Mouse (Mus musculus) Patski (cell line): ENCODE results near the gene Gm17622. TPM values are rescaled to one million over a fixed set of nuclear protein-coding genes. Genes with fewer than 3 reads are reported as not detected.

Experiments used
- ATAC-seq: fragments of 100-300 bp; one replicate; pipeline ENCODE4 v1.8.0; 2021
- CTCF ChIA-PET: fragments of 350-600 bp; sonication (Branson Sonifier 250); formaldehyde crosslinking; loops from one replicate; lab custom pipeline; 2022; ENCODE audit warnings: inconsistent platforms; lab: Charles Lee
- POLR2A ChIA-PET: fragments of 350-600 bp; sonication (Branson Sonifier 250); formaldehyde crosslinking; loops from one replicate; lab custom pipeline; 2022; ENCODE audit warnings: antibody characterized with exemption, inconsistent platforms; lab: Charles Lee
- DNase-seq: peaks from one replicate; pipeline ENCODE4 v3.0.0-alpha.2; 2011; ENCODE audit warnings: low read depth, low spot score
- H3K27me3 ChIP-seq: fragments of 371-371 bp; one replicate; pipeline ENCODE4 v1.5.1; 2021
- CTCF ChIP-seq: fragments of 100-300 bp; IDR thresholded peaks from one replicate; pipeline ENCODE4 v1.5.1; 2021
- in situ Hi-C: fragments of 300-500 bp; cut with MboI; formaldehyde crosslinking; loops from 3 replicates; pipeline ENCODE4 v1.11.1; 2018; ENCODE audit warnings: low pct_unique_long_range_greater_than_20kb, mixed read lengths
- polyA plus RNA-seq: library from polyadenylated mRNA; unstranded; gene quantifications from one replicate; pipeline ENCODE4 v1.2.3, GENCODE M21; 2021

The Gm17622 gene
- polyA plus RNA-seq, 1 experiment from 2014 or later, result not detected

- CTCF ChIA-PET, result no interaction called here
- H3K27me3 ChIP-seq, result peaks cover 2% of the 10 kb centered on the region
- TF ChIP-seq CTCF, result no peak
- in situ Hi-C loops, result no loop called here
- POLR2A ChIA-PET, result interaction anchor here (0.7 kb wide), 1 partner anchor 27 kb away, joined by 4 read pairs; no protein-coding TSS in a partner anchor
- no peak for DNase-seq
- no peak for ATAC-seq
These were observed 21.9 kb upstream of the Gm17622 start for GRCm38 (mm10) chr13:96468678-96469077.

DNA sequence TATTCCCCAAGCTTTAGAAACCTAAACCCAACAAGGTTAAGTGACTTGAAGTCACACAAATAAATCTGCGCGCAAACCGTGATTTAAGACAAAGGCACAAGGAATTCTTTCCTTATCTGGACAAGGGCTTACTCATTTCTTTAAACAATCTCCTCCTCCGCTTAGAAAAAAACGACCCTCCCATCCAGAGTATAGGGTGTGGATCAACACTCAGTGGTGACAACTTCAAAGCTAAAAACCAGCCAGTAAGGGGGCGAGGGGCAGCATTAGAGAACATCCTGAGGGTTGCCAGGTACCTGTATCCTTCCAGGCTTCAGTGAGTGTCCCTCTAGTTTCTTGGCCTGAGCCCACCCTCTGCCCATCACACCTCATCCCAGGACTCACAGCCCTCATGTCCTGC lies 20.0 kb upstream of the Gm17622 start:
- TF ChIP-seq CTCF, result no peak
- DNase-seq (no peak), ATAC-seq (no peak)
- ChIA-PET CTCF (interaction anchor here (1.0 kb wide), 1 partner anchor 38 kb away, joined by 3 read pairs; no protein-coding TSS in a partner anchor), POLR2A (no interaction called here)
- in situ Hi-C loops, result no loop called here
- H3K27me3 ChIP-seq, result peaks cover 2% of the 10 kb centered on the region

- in situ Hi-C loops, result no loop called here
- CTCF ChIA-PET, result interaction anchor here (1.0 kb wide), 1 partner anchor 39 kb away, joined by 3 read pairs; no protein-coding TSS in a partner anchor
These were observed 19.6 kb upstream of the Gm17622 start, which contains the start of gene Ankdd1b for GRCm38 (mm10) chr13:96470957-96471356. Gene Ankdd1b, minus strand, starts transcription at chr13:96471198.

GRCm38 (mm10) chr13:96477226-96477625 lies 13.3 kb upstream of the Gm17622 start:
- ChIA-PET CTCF (no interaction called here), POLR2A (no interaction called here)

More at GRCm38 (mm10) chr13:96470957-96471356, 19.6 kb upstream of the Gm17622 start, which contains the start of gene Ankdd1b:
- TF ChIP-seq CTCF, result no peak
- POLR2A ChIA-PET, result no interaction called here
- H3K27me3 ChIP-seq, result peaks cover 2% of the 10 kb centered on the region
- DNase-seq (no peak), ATAC-seq (no peak)

GRCm38 (mm10) chr13:96478991-96479390 lies 11.5 kb upstream of the Gm17622 start:
- ChIA-PET POLR2A (no interaction called here), CTCF (interaction anchor here (1.6 kb wide), 1 partner anchor 46 kb away, joined by 3 read pairs; no protein-coding TSS in a partner anchor)
- H3K27me3 ChIP-seq, result no peaks in the 10 kb centered on the region
- DNase-seq (no peak), ATAC-seq (no peak)
- in situ Hi-C loops, result no loop called here
- TF ChIP-seq CTCF, result no peak

More at GRCm38 (mm10) chr13:96477226-96477625, 13.3 kb upstream of the Gm17622 start:
- H3K27me3 ChIP-seq, result no peaks in the 10 kb centered on the region
- TF ChIP-seq CTCF, result no peak
- ATAC-seq (no peak), DNase-seq (no peak)
- in situ Hi-C loops, result no loop called here

DNA sequence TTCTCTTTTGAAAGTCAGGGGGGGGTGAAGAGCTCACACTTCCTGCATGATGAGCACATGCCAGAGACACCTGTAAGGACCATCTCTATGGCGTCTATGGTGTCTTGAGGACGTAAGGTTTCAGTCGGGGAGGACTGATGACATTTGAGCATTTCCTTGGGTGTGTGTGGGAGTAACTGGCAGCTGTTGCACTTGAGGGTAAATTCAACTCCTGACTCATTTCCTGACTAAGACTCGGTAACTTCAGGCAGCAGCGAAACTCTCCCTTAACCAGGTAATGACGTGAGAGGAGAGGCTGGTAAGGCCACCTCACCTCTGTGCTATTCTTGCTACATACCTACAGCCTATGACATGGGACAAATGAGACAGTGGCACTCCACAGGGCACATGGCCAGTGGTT lies 3.3 kb upstream of the Gm17622 start:
- in situ Hi-C loops, result no loop called here
- POLR2A ChIA-PET, result no interaction called here
- CTCF ChIA-PET, result no interaction called here
- DNase-seq (no peak), ATAC-seq (no peak)
- TF ChIP-seq CTCF, result no peak
- H3K27me3 ChIP-seq, result no peaks in the 10 kb centered on the region

- POLR2A ChIA-PET, result no interaction called here
- H3K27me3 ChIP-seq, result no peaks in the 10 kb centered on the region
- in situ Hi-C loops, result no loop called here
- ATAC-seq, result no peak
- CTCF ChIA-PET, result no interaction called here
- no peak for DNase-seq
- no peak for TF ChIP-seq CTCF
These were observed 2.6 kb upstream of the Gm17622 start for GRCm38 (mm10) chr13:96487968-96488367.

DNA sequence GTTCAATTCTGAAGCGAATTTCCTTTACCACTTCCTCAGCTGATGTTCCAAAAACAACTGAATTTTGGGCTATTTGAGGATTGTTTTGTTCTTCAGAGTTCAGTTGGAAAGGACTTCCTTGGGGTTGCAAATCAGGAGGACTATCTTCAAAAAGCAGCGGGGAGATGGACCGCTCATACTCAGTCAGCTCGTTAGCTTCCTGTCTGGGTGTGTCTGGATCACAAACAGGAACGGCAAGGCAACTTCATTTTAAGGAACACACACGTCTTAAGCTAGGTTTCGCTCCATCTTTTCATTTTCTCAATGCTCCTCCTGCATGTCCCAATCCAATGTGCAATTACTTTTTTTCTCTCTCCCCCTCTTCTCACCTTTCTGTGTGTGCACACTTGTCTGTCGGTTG lies 6.1 kb downstream of the Gm17622 start:
- POLR2A ChIA-PET, result no interaction called here
- CTCF ChIA-PET, result interaction anchor here (1.5 kb wide), 1 partner anchor 14 kb away, joined by 4 read pairs; no protein-coding TSS in a partner anchor
- in situ Hi-C loops, result no loop called here
- DNase-seq, result no peak
- H3K27me3 ChIP-seq, result no peaks in the 10 kb centered on the region
- no peak for ATAC-seq
- no peak for TF ChIP-seq CTCF

GRCm38 (mm10) chr13:96499891-96500290 lies 9.4 kb downstream of the Gm17622 start:
- DNase-seq (no peak), ATAC-seq (no peak)
- no peak for TF ChIP-seq CTCF
- H3K27me3 ChIP-seq, result no peaks in the 10 kb centered on the region
- POLR2A ChIA-PET, result no interaction called here
- in situ Hi-C loops, result no loop called here
- CTCF ChIA-PET, result no interaction called here

DNA sequence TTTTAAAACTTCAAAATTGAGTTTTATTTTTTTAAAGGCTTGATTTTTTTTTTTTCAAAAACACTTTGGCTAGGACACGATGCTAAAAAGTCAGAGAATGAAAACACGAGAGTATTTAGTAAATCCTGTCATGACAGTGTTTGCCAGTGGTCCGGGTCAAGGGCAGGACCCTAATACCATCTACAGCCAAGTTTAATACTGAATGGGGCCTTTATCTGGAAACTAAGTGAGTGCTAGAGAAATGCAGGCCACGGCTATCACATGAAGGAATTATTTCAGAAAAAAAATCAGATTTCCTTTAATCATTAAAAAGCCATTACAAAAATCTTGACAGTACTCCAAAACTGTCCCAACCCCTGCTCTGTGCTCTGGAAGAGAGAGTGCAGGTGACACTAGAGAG lies 15.1 kb downstream of the Gm17622 start:
- TF ChIP-seq CTCF, result no peak
- H3K27me3 ChIP-seq, result no peaks in the 10 kb centered on the region
- ChIA-PET CTCF (no interaction called here), POLR2A (no interaction called here)
- no peak for ATAC-seq
- in situ Hi-C loops, result no loop called here
- no peak for DNase-seq

- ChIA-PET CTCF (no interaction called here), POLR2A (no interaction called here)
- no peaks in the 10 kb centered on the region for H3K27me3 ChIP-seq
- no peak for TF ChIP-seq CTCF
- ATAC-seq (no peak), DNase-seq (no peak)
- in situ Hi-C loops, result no loop called here
These were observed 15.8 kb downstream of the Gm17622 start for GRCm38 (mm10) chr13:96506313-96506712.
